Comparison of ENCODE assay signal across 16 mouse cellular contexts in the genomic region with DNA sequence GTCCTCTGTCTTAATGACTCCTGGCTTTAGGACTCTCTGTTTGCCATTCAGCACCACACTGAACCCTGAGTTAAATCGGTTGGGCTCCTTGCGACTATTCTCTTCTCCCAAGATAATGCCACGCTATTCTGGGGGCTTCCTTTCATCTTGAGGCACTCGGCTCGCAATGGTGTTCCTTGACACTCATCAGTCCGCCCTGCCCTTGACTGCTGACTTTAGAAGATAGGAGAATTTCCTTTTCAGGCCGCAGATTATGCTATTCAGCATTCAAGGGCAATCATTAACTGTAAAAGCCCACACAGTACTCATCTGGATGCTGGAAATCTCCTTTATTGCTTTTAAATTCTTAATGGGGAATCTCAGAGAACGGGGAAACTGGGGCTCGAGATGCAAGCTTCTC.
"Had no signal": no experiment of that assay in that cellular context is flagged by ENCODE, and none has a peak within 500 bp of the region (broad histone marks: within the 10 kb centered on the region; RNA-seq: fewer than 3 reads in every experiment).

No protein-coding gene starts in this region.

- H3K36me3 ChIP-seq: stomach, embryonic 15.5 days had no signal

- H3K4me3 ChIP-seq: neural tube, embryonic 13.5 days; neural tube, embryonic 15.5 days; stomach, embryonic 15.5 days had no signal

- DNase-seq: retina, postnatal 1 day; right cerebral cortex, adult 18-20 months; right cerebral cortex, postnatal 14 days; right cerebral cortex, postnatal 25 days; right cerebral cortex, postnatal 4 days; spleen, adult 18-20 months; thymus, adult 18-20 months; thymus, adult 2 months; thymus, postnatal 14 days; thymus, postnatal 25 days; thymus, postnatal 36 days; thymus, postnatal 4 days had no signal

- H3K27me3 ChIP-seq: neural tube, embryonic 13.5 days; neural tube, embryonic 15.5 days; stomach, embryonic 15.5 days had no signal

- H3K9ac ChIP-seq: neural tube, embryonic 13.5 days; neural tube, embryonic 15.5 days; stomach, embryonic 15.5 days had no signal

- H3K9me3 ChIP-seq: neural tube, embryonic 13.5 days; neural tube, embryonic 15.5 days; stomach, embryonic 15.5 days had no signal

- H3K27ac ChIP-seq: neural tube, embryonic 13.5 days; neural tube, embryonic 15.5 days; stomach, embryonic 15.5 days; stomach, postnatal 0 days had no signal

- H3K4me2 ChIP-seq: neural tube, embryonic 13.5 days; neural tube, embryonic 15.5 days; stomach, embryonic 15.5 days had no signal
